10 mouse cellular contexts compared by ENCODE assay signal in the genomic region with DNA sequence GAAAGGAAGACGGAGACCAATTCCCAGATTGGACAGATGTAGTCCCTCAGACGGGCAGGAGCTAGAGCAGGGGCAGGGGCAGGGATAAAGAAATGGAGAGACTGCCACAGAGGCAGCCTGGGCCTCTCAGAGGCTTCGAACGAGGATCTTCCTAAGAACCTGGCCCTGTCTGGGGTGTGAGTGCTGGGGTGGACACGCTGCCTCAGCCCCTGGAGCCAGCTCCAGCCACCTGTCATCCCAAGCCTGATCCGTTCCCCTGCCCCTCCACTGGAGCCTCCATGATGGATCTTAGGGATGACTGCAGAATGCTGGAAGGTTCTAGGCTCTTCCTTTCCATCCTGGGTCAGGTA. TPM values are rescaled to one million over a fixed set of nuclear protein-coding genes. Genes with fewer than 3 reads are reported as not detected.
A peak's percentile ranks its signal among the peaks of the same experiment; 100 is the strongest.
DNase-seq lines count a peak whose midpoint lies in the region; ATAC-seq lines count a peak whose summit lies in the region.
"Had no signal": no experiment of that assay in that cellular context is flagged by ENCODE, and none has a peak within 500 bp of the region (broad histone marks: within the 10 kb centered on the region; RNA-seq: fewer than 3 reads in every experiment).

No protein-coding gene starts in this region.

- 0 out of 2 replicates have a peak overlapping the region, but pooled peaks have one; percentile 17 for H3K9ac ChIP-seq in heart, embryonic 11.5 days (ENCODE audit: low read depth, low read length)
- peak overlapping the region; percentile 32; the same call in 1 of the 2 replicates for H3K9ac ChIP-seq in heart, embryonic 15.5 days
- H3K9ac ChIP-seq: liver, embryonic 15.5 days had no signal

- H3K27me3 ChIP-seq in heart, embryonic 11.5 days (ENCODE audit: control insufficient read depth, insufficient read depth, low read length), result no peaks in the 10 kb centered on the region
- no peaks in the 10 kb centered on the region for H3K27me3 ChIP-seq in heart, embryonic 15.5 days

- no peak overlapping the region for H3K4me3 ChIP-seq in heart, embryonic 11.5 days (ENCODE audit: low read depth, low read length)
- no peak overlapping the region for H3K4me3 ChIP-seq in brown adipose tissue, adult 24 weeks (ENCODE audit: insufficient read depth, low read depth, low read length)
- H3K4me3 ChIP-seq in heart, embryonic 15.5 days, result no peak overlapping the region
- H3K4me3 ChIP-seq in macrophage (ENCODE audit: inconsistent target), result no peak overlapping the region
- H3K4me3 ChIP-seq: liver, embryonic 15.5 days had no signal

- peaks cover 65% of the 10 kb centered on the region for H3K4me1 ChIP-seq in heart, embryonic 11.5 days (ENCODE audit: control insufficient read depth, insufficient read depth, low read length)
- peaks cover 58% of the 10 kb centered on the region for H3K4me1 ChIP-seq in brown adipose tissue, adult 24 weeks (ENCODE audit: control insufficient read depth, insufficient read depth, insufficient read length, low read length)
- peaks cover 71% of the 10 kb centered on the region for H3K4me1 ChIP-seq in heart, embryonic 15.5 days (replicated peaks)

- 54% methylated on average over 6 of the region's 6 CpGs for WGBS in heart, embryonic 11.5 days (ENCODE audit: insufficient replicate concordance)
- 48% methylated on average over 6 of the region's 6 CpGs for WGBS in heart, embryonic 15.5 days
- WGBS in macrophage (ENCODE audit: missing documents), result 73% methylated on average over 6 of the region's 6 CpGs

- H3K79me2 ChIP-seq in macrophage (ENCODE audit: inconsistent target), result no peaks in the 10 kb centered on the region

- H3K9me3 ChIP-seq in heart, embryonic 11.5 days (replicated peaks; ENCODE audit: control insufficient read depth, low read length), result no peaks in the 10 kb centered on the region
- H3K9me3 ChIP-seq in heart, embryonic 15.5 days (replicated peaks), result no peaks in the 10 kb centered on the region
- H3K9me3 ChIP-seq: liver, embryonic 15.5 days had no signal

- no peak for DNase-seq in heart, adult 9 months (ENCODE audit: low spot score in 2 of 2)
- no peak for DNase-seq in layer of hippocampus, postnatal 36 days
- DNase-seq in embryo, embryonic 11 days, result no peak
- DNase-seq: thymus, postnatal 36 days had no signal

- H3K27ac ChIP-seq in heart, embryonic 11.5 days (ENCODE audit: low read depth, low read length), result peak overlapping the region; percentile 88
- peak overlapping the region; percentile 99 for H3K27ac ChIP-seq in brown adipose tissue, adult 24 weeks (replicated peaks; ENCODE audit: low read depth, low read length)
- peak overlapping the region; percentile 93 for H3K27ac ChIP-seq in heart, embryonic 15.5 days
- peak overlapping the region; percentile 77 for H3K27ac ChIP-seq in macrophage
- H3K27ac ChIP-seq: liver, embryonic 15.5 days had no signal

- no peak for ATAC-seq in heart, embryonic 11.5 days (replicated peaks; ENCODE audit: insufficient number of reproducible peaks, low FRiP score, low TSS enrichment)
- ATAC-seq in heart, embryonic 15.5 days (replicated peaks; ENCODE audit: insufficient number of reproducible peaks, insufficient read depth, low FRiP score, low read depth), result no peak
- ATAC-seq in granulocyte monocyte progenitor cell, adult 5-6 weeks (replicated peaks; ENCODE audit: poor library complexity, severe bottlenecking), result no peak

- H3K4me2 ChIP-seq in heart, embryonic 11.5 days, result no peak overlapping the region
- H3K4me2 ChIP-seq in heart, embryonic 15.5 days, result no peak overlapping the region
- H3K4me2 ChIP-seq: liver, embryonic 15.5 days had no signal

- H3K36me3 ChIP-seq in heart, embryonic 11.5 days (ENCODE audit: control insufficient read depth, insufficient read depth, low read length), result no peaks in the 10 kb centered on the region
- no peaks in the 10 kb centered on the region for H3K36me3 ChIP-seq in heart, embryonic 15.5 days
- H3K36me3 ChIP-seq in macrophage (ENCODE audit: inconsistent target), result no peaks in the 10 kb centered on the region
- H3K36me3 ChIP-seq: liver, embryonic 15.5 days had no signal

RNA-seq across cellular contexts. Expression of a gene that starts 20.2 kb away (rescaled TPM):
- polyA plus RNA-seq in heart, embryonic 11.5 days (2014; fragmentation: Nextera tagmentation; extraction: Ambion mirVana), result 11.6 and 11.7 TPM in 2 replicates
- polyA plus RNA-seq in brown adipose tissue, adult 24 weeks (2012; ENCODE audit: insufficient read depth, insufficient read length, missing spikeins), result 7.3 and 15.9 TPM in 2 replicates
- 18.4 and 20.3 TPM in 2 replicates for polyA plus RNA-seq in heart, embryonic 15.5 days (2015; fragmentation: Nextera tagmentation; extraction: Ambion mirVana)
- total RNA-seq in macrophage (2018; cell fraction: chromatin; rRNA removed), result 10 to 100 TPM in 17 of 26 experiments, 1 to 10 TPM in 9; 3.5 to 73.4 (median 15.4) TPM
- 1 to 10 TPM in 22 of 26 experiments, under 1 TPM in 4; 0.48 to 4.6 (median 1.9) TPM for total RNA-seq in macrophage (2018; cell fraction: cytosol; rRNA removed)
- 10 to 100 TPM in 6 of 26 experiments, 1 to 10 TPM in 20; 1.5 to 26.6 (median 5.2) TPM for total RNA-seq in macrophage (2018; cell fraction: nucleus; rRNA removed)
- 0.95 to 2.5 TPM (median 2.2 TPM) in 3 replicates for polyA plus RNA-seq in macrophage (2018)
- total RNA-seq in layer of hippocampus, postnatal 36 days (2021), result 10 to 100 TPM; 27.9 to 31.4 TPM
- total RNA-seq in granulocyte monocyte progenitor cell, adult 5-6 weeks (2014; fragmentation: Nextera tagmentation), result 0.92 and 1.1 TPM in 2 replicates
- 1.5 and 1.6 TPM in 2 replicates for total RNA-seq in granulocyte monocyte progenitor cell, adult 5-6 weeks (2017)

RNA-seq across cellular contexts. Expression of a gene that starts 50.0 kb away (rescaled TPM):
- polyA plus RNA-seq in heart, embryonic 11.5 days (2014; fragmentation: Nextera tagmentation; extraction: Ambion mirVana), result 24.8 and 26.4 TPM in 2 replicates
- polyA plus RNA-seq in brown adipose tissue, adult 24 weeks (2012; ENCODE audit: insufficient read depth, insufficient read length, missing spikeins), result 17.3 and 19.7 TPM in 2 replicates
- polyA plus RNA-seq in heart, embryonic 15.5 days (2015; fragmentation: Nextera tagmentation; extraction: Ambion mirVana), result 22.2 and 24.9 TPM in 2 replicates
- 100 to 1,000 TPM in 2 of 26 experiments, 10 to 100 TPM in 23, 1 to 10 TPM in 1; 9.5 to 112 (median 16.5) TPM for total RNA-seq in macrophage (2018; cell fraction: chromatin; rRNA removed)
- total RNA-seq in macrophage (2018; cell fraction: cytosol; rRNA removed), result 10 to 100 TPM; 11.5 to 42.6 (median 17.7) TPM
- 100 to 1,000 TPM in 2 of 26 experiments, 10 to 100 TPM in 24; 14.5 to 149 (median 23.2) TPM for total RNA-seq in macrophage (2018; cell fraction: nucleus; rRNA removed)
- polyA plus RNA-seq in macrophage (2018), result 12.2 to 18.4 TPM (median 14.4 TPM) in 3 replicates
- 10 to 100 TPM; 20.2 to 22.6 TPM for total RNA-seq in layer of hippocampus, postnatal 36 days (2021)
- total RNA-seq in granulocyte monocyte progenitor cell, adult 5-6 weeks (2014; fragmentation: Nextera tagmentation), result 28.2 and 32.0 TPM in 2 replicates
- 14.3 and 15.8 TPM in 2 replicates for total RNA-seq in granulocyte monocyte progenitor cell, adult 5-6 weeks (2017)
